Mouse (Mus musculus) brain, embryonic 14.5 days (tissue): Measurements from ENCODE around the gene Rassf1.

Experiments
- CTCF ChIP-seq: fragments of 200-500 bp; IDR thresholded peaks from 2 replicates; pipeline ENCODE4 v1.5.1; 2012; ENCODE audit warnings: inconsistent platforms, mild to moderate bottlenecking, moderate library complexity, borderline replicate concordance; ENCODE audit not compliant: insufficient read depth, insufficient read length; ENCODE audit errors: extremely low read depth
- POLR2A ChIP-seq: fragments of 200-500 bp; IDR thresholded peaks from 2 replicates; pipeline ENCODE4 v1.6.1; 2012; ENCODE audit warnings: mild to moderate bottlenecking, inconsistent platforms, borderline replicate concordance; ENCODE audit not compliant: poor library complexity, insufficient read depth, insufficient read length, severe bottlenecking; ENCODE audit errors: extremely low read depth

- TF ChIP-seq CTCF: no peak
- no peak for TF ChIP-seq POLR2A
Measured at GRCm38 (mm10) chr9:107521711-107522399, 29.5 kb upstream of the Rassf1 start.
